Mouse (Mus musculus) kidney, postnatal 25 days (tissue): Measurements from ENCODE around the gene Trip4.
A peak's percentile ranks its signal among the peaks of the same experiment; 100 is the strongest.

Source experiments
- DNase-seq, 2 experiments: peaks; one replicate each; pipeline ENCODE4 v3.0.0; 2021; ENCODE audit warnings: mixed read lengths in 2 of 2

The Trip4 gene

DNA sequence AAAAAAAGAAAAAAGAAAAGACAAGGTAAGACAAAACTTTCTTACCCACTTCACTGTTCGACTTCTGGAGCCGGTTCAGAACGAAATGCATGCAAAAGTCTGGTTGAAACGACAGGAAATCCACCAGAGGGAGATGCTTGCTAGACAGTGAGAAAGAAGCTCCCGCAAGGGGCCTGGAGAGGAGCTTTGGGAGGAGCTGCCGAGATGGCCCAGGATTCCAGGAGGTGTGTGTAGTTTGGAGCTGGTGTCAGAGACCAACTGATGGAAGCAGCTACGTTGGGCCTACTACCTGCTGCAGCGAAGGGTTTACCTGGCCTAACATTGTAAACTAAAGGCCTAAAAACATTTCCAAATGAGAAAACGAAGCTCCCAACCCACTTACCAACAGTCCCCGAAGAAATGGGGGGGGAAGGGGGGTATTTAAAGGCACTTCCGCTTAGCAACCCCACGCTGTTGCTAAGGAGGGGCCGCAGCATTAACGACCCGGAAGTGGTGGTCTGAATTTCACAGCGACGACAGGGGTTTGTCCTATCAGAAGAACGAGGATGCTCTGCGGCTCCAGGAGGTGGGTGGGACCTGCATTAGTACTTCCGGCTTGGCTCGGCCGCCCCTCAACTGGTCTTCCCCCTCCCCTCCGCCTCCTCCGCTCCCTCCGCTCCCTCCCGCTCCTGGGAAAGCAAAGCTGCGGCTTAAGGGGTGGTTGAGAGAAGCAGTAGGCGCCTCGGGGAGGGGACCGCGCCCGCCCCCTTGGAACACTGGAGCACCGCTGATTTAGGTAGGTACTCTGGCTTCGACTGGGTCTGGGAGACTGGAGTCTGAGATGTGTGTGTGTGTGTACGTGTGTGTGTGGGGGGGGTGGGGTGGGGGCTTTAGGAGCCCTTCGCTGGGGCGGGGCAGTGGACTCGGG lies at the start of gene Trip4, which contains the start of gene Csnk1g1:
TSS of gene Trip4 (minus strand) at position 401 of the 907 bp plus-strand sequence.
TSS of gene Csnk1g1 (plus strand) at position 531 of the 907 bp plus-strand sequence.
- peak; percentile 96 to 99 for DNase-seq

DNA sequence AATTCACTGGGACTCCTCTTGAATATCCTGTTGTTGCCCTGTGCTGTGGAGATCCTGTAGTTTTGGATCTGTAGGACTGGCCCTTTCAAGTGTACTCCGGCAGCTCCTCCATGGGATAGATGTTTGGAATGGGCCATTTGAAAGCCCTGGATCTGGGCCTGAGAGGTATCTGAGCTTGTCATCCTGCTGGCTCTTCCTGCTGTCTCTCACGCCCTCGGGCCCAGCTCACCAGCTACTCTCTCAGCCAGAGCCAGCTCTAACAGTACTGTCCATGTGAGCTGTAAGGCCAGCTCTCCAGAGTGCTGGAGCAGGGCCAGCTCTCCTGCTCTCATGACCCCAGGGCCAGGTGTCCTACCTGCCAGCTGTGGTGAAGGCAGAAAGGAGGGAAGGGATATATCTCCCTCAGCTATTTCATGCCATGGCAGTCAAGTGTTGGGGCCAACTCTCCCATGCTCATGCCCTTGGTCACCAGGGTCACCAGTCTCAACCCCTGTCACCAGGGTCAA lies 42.5 kb upstream of the Trip4 start:
- peak; percentile 71 to 82 for DNase-seq

DNA sequence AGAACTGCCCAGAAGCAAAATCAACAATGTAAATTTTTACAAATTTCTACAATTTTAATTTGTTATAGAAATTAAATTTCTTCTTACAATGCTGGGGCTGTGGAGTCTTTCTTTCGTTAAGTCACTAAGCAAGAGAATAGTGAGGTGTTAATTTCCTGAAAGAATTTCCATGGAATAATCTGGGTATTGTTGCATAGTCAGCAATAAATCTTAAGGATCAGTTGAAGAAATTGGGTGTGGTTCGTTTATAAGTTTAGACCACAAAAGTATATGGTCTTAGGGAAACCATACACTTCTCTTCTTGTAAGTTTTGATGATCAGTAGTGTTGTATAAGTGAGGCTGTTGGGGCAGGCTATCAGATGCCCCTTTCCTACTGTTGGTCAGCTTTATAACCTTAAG lies 29.0 kb upstream of the Trip4 start:
- no peak for DNase-seq

DNA sequence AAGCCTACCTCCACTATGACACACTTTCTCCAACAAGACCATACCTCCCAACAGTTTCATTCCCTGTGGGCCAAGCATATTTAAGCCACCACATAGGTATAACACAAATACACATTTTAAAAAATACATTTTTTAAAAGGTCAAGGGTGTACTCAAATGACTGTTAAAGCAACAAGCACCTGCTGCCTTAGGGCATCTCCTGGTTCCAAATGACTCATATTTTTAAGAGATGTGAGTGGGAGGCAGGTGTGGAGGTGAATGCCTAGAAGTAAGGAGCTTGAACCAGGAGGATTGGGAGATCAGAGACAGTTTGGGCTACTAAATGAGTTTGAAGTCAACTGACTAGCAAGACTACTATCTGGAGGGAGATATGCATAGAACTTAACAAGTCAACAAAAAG lies 21.2 kb upstream of the Trip4 start:
- no peak for DNase-seq

DNA sequence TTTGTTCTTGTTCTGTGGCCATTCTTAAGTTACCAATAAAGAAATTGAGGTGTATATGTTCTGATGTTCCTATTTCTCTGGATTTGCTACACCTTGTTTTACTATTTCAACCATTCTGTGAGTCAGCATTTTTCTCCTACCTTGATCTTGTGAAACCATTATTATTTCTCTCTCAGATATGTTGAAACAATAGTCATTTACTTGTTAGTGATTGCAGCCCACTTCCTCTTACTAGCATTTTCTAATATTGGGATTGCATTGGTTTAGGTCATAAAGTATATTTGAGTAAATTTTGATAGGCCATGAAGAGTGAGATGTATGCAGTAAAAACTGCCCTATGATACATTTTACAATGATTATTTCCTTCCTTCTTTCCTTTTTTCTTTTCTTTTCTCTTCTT lies 19.9 kb upstream of the Trip4 start:
- DNase-seq, result no peak

DNA sequence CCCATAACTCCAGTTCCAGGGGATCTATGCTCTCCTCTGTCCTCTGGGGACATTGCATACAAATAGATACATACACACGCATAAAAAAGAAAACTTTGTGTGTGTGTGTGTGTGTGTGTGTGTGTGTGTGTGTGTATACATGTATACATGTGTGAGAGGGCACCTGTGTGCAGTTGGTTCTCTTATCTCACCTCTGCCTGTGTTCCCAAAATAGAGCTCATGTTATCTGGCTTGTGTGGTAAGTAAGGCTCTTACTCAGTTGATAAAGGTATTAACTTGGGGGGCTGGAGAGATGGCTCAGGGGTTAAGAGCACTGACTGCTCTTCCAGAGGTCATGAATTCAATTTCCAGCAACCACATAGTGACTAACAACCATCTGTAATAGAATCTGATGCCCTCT lies 8.4 kb upstream of the Trip4 start:
- DNase-seq, result no peak

DNA sequence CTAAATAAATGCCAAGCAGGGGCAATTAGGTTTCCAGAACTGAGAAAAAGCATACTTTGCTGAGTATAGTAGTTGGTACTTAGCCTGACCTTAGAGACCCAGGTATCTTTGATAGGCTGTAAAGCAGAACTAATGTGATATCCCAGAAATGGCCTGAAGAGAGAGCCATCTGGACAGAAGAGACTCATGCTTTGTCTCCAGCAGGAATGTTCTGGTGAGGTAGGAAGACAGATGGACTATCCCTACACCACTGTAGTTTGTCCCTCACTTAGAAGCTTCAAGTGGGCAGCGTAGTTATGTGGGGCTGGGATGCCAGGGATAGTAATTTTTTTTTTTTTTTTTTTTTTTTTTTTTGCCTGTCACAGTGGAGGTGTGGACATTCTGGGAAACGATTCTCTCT lies 5.4 kb upstream of the Trip4 start:
- DNase-seq, result no peak

DNA sequence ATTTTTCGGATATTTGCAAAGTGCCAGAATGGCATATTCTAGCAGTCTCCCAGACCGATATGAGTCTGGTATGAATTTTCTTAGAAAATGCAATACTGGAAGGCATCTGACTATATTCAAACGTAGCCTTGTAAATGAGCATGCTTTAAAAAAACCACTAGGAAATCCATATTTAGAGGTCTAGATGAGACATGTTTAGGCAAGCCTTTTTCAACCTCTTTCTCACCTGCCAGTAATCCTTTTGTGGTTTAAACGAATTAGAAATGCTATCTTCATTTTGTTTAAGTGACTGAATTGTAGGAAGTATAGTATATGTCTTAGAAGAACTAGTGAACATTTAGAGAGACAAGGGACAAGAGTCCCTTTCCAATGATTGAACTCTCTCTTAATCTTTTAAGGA lies 1.2 kb upstream of the Trip4 start:
- DNase-seq, result no peak

DNA sequence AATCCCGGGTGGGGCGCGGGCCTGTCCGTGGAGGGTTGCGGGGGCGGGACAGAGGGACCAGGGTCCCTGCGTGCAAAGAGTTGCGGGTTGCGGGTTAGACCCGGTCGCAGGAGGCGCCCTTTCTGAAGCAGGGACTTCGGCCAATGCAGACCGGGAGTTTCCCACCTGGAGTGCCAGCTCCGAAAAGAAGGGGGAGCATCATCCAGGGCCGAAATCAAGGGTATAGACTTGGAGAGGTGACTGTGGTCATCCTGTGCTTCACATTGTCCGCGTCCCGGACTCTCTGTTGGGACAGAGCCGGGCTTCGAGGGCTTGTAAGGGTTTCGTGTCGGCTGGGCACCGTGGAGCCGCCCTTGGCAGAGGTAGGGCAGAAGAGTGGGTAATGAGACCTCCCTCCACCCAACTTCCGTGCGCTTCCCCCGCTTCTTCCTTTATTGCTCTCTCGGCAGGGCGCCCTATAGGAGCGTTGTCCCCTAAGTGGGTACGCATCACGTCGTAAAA lies 757 bp upstream of the Trip4 start:
- DNase-seq, result peak; percentile 52 to 80

DNA sequence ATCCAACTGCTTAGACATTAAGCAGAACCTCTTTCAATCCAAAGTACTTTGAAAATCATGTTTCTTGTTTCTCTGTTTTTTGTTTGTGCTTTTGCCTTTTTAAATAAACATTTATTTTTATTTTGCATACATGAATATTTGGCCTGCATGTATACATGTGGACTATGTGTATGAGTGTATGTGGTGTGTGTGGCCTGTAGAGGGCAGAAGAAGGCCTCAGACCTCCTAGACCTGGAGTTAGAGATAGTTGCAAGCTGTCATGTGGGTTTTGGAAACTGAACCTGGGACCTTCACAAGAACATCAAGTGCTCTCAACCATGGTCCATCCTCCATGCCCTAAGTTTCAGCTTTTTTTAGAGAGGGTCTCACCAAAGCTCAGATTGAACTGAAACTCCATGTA lies 5.2 kb downstream of the Trip4 start:
- DNase-seq, result no peak

DNA sequence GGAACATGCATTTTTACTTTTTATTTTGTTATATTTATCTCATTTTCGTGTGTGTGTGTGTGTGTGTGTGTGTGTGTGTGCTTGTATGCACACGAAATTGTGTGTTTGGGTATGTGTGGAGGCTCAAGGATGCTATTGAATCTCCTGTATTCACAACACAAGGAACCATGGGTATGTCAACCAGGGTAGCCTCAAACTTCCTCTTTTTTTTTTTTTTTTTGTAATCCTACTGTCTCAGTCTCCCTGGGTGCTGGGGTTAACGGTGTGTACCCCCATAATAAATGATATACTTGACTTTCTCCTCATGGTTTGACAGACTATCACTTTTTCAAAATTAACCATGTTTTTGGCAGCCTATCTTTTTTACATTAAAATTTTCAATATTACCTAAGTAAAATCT lies 5.7 kb downstream of the Trip4 start:
- DNase-seq, result no peak

DNA sequence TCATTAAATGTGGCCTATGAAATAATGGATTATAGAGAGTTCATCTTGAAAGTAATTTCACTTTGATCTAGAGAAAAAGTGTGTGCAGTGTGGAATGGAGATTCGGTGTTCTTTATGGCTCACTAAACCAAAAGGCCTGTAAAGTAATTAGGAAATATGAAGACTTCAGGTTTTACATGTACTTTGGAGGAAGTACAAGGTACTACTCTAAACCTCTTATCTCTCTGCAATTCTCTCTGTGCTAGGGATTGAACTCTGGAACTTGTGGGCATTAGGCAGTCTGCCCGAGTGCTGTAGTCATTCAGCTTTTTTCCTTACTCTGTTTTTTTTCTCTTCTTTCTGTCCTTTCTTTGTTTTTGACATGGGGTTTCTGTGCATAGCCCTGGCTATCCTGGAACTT lies 11.6 kb downstream of the Trip4 start:
- no peak for DNase-seq

DNA sequence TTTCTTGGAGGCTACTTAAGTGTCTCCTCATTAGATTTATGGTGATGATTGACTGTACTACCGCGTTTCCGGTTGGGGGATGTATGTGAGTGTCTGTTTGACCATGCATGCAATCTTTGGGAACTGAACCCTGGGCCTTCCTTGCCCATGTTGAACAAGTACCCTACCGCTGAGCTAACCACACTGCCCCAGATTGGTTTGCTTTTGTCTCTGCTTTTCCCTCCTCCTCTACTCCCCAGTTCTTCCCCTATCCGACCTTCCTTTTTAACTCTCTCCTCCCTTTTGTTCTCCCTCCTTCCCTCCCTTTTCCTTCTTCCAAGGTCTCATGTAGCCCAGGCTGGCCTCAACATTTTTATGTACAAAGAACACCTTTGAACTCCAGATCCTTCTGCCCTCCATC lies 17.5 kb downstream of the Trip4 start:
- DNase-seq, result no peak

DNA sequence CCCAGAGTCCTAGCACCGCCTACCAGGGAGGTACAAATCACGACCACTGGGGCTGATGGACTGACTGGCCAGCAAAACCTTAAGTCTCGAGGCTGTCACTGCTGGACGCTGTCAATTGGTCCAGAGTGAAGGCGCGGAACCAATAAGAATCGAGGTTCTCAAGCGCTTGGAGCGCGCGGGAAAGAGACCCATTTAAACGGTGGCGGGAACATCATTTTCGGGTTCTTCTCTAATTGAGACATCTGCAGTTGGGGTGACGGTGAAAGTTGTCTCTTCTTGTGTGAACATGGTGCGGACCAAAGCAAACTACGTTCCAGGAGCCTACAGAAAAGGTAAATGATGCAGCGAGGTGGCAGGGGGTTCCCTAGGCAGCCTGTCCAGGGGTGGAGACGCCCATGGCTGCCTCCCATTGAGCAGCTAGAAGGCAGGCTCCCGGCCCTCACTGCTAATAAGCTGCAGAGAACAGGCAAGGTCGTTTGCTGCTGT lies 18.4 kb downstream of the Trip4 start, which contains the start of gene Pclaf:
TSS of gene Pclaf (plus strand) at position 95 of the 486 bp plus-strand sequence.
- DNase-seq, result peak; percentile 80 to 91

DNA sequence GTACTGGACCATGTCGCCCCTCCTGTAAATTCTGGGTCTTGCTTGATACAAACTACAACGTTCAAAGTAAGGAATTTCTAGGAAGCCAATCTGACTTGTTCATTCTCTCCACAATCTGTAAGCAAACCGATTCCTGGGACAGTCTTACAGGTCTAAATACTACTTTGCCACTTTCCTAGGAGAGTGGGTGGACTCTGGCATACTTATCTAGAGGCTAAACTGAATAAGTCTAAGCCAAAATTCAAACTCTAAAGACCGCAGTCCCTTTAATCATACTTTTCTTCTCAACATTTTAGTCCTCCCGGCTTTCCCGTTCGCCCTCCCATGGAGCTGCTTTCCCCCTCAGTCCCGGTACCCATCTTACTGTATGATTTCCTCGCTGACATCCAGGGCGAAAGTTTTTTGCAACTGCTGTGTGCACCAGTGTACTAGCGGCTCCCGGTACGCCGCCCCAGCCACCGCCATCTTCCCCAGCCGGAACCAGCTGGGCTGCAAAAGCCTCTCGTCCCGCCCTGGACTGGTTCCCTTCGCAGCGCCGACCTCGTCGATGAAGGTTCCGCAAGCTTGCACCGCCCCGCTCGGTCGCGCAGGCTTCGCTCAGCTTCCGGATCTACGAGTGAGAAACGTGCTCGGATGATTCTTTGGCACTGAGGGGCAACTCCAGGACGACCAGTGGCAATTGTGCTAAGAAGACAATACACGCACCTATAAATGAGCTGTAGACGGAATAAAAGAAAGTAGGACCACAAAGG lies 23.9 kb downstream of the Trip4 start:
- peak; percentile 91 to 95 for DNase-seq

DNA sequence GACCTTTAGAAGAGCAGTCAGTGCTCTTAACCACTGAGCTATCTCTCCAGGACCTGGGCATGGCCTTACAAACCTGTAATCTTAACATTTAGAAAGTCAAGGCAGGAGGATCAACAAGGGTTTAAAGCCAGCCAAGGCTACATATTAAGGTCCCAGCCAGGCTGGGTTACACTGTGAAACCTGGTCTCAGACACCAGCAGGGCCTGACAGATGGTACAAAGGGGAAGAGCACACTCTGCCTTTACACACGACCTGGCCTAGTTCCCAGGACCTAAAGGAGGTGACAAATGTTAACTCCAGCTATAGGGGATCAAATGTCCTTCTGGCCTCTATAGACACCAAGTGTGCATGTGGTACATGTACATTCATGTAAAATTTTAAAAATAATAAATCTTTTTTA lies 48.9 kb downstream of the Trip4 start:
- no peak for DNase-seq

DNA sequence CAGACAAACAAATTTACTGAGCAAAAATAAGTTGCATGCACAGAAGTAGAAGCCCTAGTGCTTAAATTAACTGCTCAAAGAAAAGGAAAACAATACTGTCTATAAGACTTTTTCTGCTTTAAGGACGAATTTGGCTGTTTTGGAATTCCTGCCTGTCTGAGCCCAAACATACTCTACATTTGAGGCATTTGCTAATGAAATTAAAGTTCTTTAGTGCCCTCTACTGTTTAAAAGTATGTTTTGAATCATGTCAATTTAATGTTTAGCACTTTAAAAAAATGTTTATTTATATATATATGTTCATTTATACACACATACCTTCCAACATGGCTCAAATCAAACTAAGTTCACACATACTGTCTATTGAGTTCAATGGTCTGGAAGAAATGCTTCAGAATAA lies 58.4 kb downstream of the Trip4 start:
- DNase-seq, result no peak

DNA sequence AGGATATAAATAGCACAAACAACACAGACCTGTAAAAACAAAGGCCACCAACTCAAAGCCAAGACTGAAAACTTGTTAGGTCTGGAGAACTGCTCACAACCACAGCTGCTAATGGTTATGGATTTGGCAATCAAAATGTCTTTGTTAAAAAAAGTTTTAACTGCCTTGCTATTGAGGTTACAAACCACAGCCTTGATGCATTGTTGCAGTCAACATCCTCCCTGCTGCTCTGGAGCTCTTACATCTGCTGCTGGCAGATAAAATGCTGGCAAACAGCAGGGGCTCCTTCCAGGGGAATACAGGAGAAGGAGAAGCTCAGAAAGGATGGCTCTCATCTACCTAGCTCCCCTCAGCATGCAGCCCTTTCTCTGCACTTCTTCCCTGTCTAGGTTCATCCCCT lies 60.4 kb downstream of the Trip4 start:
- DNase-seq, result no peak

DNA sequence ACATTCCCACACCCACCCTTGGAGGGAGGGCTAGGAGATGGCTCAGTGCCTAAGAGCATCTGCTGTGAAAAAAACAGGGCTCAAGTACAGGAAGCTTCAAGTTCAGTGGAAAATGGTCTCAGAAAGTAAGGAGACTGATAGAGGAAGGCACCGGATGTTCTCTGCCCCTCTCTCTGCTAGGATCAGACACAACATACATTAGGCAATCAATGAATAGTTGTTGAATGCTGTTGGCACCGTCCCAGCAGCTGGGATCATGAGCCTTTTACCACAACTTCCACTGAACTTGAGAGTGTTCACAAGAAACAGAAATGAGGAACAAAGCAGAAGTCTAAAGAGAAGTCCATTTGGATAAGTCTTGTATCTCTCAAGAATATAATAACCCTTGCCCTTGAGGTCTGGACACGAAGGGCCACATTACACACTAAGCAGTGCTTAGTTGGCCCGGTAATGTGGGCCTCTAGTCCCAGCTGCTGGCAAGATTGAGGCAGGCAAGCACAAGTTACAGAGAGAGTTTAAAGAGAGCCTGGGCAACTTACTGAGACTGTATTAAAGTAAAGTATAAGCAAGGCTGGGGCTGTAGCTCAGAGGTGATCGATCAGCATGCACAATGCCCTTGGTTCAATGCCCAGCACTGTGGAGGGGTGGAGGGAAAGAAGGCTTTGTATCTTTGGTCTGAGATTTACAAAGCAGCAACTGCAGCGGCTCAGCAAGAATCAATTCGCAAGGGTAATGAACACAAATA lies 64.0 kb downstream of the Trip4 start:
- DNase-seq, result peak in 1 of 2 experiments; percentile 36

DNA sequence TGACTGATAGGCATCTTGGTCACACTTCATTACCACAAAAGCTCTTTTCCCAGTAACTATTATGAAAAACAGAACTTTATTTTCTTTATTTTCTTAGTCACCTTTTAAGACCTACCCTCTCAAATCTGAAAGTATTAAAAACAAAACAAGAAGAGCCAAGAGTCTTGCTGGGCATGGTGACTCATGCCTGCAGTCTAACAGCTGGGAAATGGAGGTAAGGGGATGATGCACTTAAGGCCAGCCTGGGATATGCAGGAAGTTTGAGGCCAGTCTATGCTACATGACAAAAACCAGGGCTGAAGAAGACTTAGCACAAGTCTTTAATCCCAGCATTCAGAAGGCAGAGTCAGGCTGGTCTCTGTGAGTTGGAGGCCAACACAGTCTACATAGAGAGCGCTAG lies 68.8 kb downstream of the Trip4 start:
- no peak for DNase-seq

DNA sequence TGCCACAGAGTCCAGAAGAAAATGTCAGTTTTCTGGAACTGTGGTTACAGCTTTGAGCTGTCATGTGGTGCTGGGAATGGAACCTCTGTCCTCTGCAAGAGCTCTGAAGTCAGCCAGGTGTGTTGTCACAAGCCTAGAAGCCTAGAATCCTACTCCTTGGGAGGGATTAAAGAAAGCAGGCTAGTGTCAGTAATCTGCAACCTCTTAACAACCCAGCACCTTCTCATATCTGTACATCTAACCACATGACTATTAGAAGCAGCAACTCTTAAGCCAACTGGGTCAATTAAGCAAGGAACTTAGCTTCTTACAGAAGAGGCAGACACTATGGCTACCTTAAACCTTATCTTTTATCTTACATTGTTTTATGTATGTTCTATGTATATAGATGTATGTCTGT lies 71.7 kb downstream of the Trip4 start:
- DNase-seq, result no peak

DNA sequence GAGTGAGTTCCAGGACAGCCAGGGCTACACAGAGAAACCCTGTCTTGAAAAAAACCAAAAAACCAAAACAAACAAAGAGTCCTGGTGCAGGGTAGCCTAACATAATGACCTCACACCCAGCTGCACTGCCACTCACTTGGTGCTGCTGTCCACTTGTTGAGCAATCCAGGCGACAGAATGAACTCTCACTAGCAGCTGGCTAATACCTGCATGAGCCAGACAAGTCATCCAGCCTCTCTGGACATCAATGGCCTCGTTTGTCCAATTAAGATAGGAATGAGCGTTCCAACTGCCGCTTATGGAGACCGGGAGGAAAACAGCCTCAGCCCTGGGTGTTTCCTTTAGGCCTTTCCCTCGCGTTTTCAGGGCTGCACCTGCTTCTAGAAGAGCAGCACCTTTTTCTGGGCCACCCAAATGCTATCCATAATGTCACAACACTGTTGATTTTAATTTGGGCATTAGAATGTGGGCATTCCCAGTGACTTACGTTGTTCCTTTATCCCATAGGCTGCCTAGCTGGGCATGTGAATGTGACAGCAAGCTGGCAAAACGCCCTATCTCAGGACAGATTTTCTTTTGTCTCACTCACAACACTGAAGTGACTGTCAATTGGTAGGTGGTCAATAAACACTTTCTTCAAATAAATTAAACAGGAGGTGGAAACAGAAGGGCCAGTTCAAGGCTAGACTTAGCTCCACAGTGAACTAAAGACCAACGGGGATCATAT lies 73.8 kb downstream of the Trip4 start:
- DNase-seq, result no peak
